Mouse (Mus musculus) C2C12 (cell line): ENCODE results near the gene March4. TPM values are rescaled to one million over a fixed set of nuclear protein-coding genes. Genes with fewer than 3 reads are reported as not detected.

Source experiments
- H3K27me3 ChIP-seq: one replicate; pipeline ENCODE4 v1.6.1; 2011; ENCODE audit not compliant: control insufficient read depth, insufficient read depth, insufficient read length
- H3K36me3 ChIP-seq: one replicate; pipeline ENCODE4 v1.6.1; 2011; ENCODE audit not compliant: control insufficient read depth, insufficient read depth
- H3K4me3 ChIP-seq: one replicate; pipeline ENCODE4 v1.5.1; 2011; ENCODE audit warnings: mild to moderate bottlenecking, control low read depth; ENCODE audit not compliant: poor library complexity, insufficient read depth, severe bottlenecking
- H3K79me2 ChIP-seq: one replicate; pipeline ENCODE4 v1.6.1; 2011; ENCODE audit not compliant: control insufficient read depth, insufficient read depth
- H3K79me3 ChIP-seq: one replicate; pipeline ENCODE4 v1.6.1; 2011; ENCODE audit warnings: low read depth, control low read depth
- H3ac ChIP-seq: one replicate; pipeline ENCODE3; 2011; ENCODE audit warnings: low read depth; ENCODE audit not compliant: control insufficient read depth, insufficient read length
- CEBPB ChIP-seq: IDR thresholded peaks from one replicate; pipeline ENCODE4 v1.6.1; 2011; ENCODE audit warnings: low read depth, mild to moderate bottlenecking, control low read depth, moderate library complexity
- CTCF ChIP-seq: IDR thresholded peaks from one replicate; pipeline ENCODE4 v1.5.1; 2011; ENCODE audit not compliant: control insufficient read depth, insufficient read depth, insufficient read length
- FOSL1 ChIP-seq: IDR thresholded peaks from one replicate; pipeline ENCODE4 v1.8.0; 2011; ENCODE audit warnings: mild to moderate bottlenecking, low read length; ENCODE audit not compliant: poor library complexity, insufficient read depth, severe bottlenecking
- MAX ChIP-seq: IDR thresholded peaks from one replicate; pipeline ENCODE4 v1.6.1; 2011; ENCODE audit warnings: mild to moderate bottlenecking, control low read depth
- MYOD1 ChIP-seq: IDR thresholded peaks from one replicate; pipeline ENCODE4 v1.6.1; 2011; ENCODE audit warnings: low read depth; ENCODE audit not compliant: control insufficient read depth, insufficient read length
- MYOG ChIP-seq: IDR thresholded peaks from one replicate; pipeline ENCODE4 v1.6.1; 2011; ENCODE audit not compliant: control insufficient read depth, insufficient read length; ENCODE audit errors: extremely low read depth
- USF1 ChIP-seq: IDR thresholded peaks from one replicate; pipeline ENCODE4 v1.6.1; 2011; ENCODE audit warnings: low read depth, mild to moderate bottlenecking, control low read depth, moderate library complexity
- polyA plus RNA-seq: library from polyadenylated mRNA; unstranded; fragments of >200 nt; fragmentation: generic; extraction: Trizol; gene quantifications from one replicate; pipeline ENCODE4 v1.2.1, GENCODE M21; 2012; ENCODE audit warnings: missing spikeins

Gene March4
- polyA plus RNA-seq, 1 experiment, result 0.02 TPM

GRCm38 (mm10) chr1:72567056-72567455 is 30.3 kb upstream of the March4 start:
- no peaks in the 10 kb centered on the region for H3K79me3 ChIP-seq
- no peak overlapping the region for H3K4me3 ChIP-seq
- TF ChIP-seq USF1 (no peak), FOSL1 (no peak), MYOG (no peak), CEBPB (no peak), CTCF (no peak), MAX (no peak), MYOD1 (no peak)
- H3ac ChIP-seq, result no peak overlapping the region
- H3K79me2 ChIP-seq, result no peaks in the 10 kb centered on the region
- H3K36me3 ChIP-seq, result no peaks in the 10 kb centered on the region
- no peaks in the 10 kb centered on the region for H3K27me3 ChIP-seq

GRCm38 (mm10) chr1:72564334-72564962 is 27.7 kb upstream of the March4 start:
- Histone ChIP-seq H3K27me3 (no peaks in the 10 kb centered on the region), H3K79me2 (no peaks in the 10 kb centered on the region), H3K36me3 (no peaks in the 10 kb centered on the region), H3K4me3 (no peak overlapping the region), H3ac (no peak overlapping the region), H3K79me3 (no peaks in the 10 kb centered on the region)
- no peak for TF ChIP-seq MAX
- no peak for TF ChIP-seq MYOG
- no peak for TF ChIP-seq FOSL1
- TF ChIP-seq USF1, result no peak
- TF ChIP-seq MYOD1, result no peak
- no peak for TF ChIP-seq CTCF

GRCm38 (mm10) chr1:72558625-72559024 is 21.9 kb upstream of the March4 start:
- no peaks in the 10 kb centered on the region for H3K79me2 ChIP-seq
- TF ChIP-seq USF1 (no peak), CEBPB (no peak), FOSL1 (no peak), MAX (no peak), MYOG (no peak), MYOD1 (no peak), CTCF (no peak)

GRCm38 (mm10) chr1:72556471-72556870 is 19.7 kb upstream of the March4 start:
- no peaks in the 10 kb centered on the region for H3K79me3 ChIP-seq
- H3ac ChIP-seq, result no peak overlapping the region
- H3K27me3 ChIP-seq, result no peaks in the 10 kb centered on the region
- no peaks in the 10 kb centered on the region for H3K79me2 ChIP-seq
- TF ChIP-seq FOSL1 (no peak), MYOD1 (no peak)
- H3K4me3 ChIP-seq, result no peak overlapping the region
- no peaks in the 10 kb centered on the region for H3K36me3 ChIP-seq

More at GRCm38 (mm10) chr1:72558625-72559024, 21.9 kb upstream of the March4 start:
- Histone ChIP-seq H3K79me3 (no peaks in the 10 kb centered on the region), H3K36me3 (no peaks in the 10 kb centered on the region), H3ac (no peak overlapping the region), H3K27me3 (no peaks in the 10 kb centered on the region), H3K4me3 (no peak overlapping the region)

GRCm38 (mm10) chr1:72550317-72550716 is 13.6 kb upstream of the March4 start:
- H3K36me3 ChIP-seq, result no peaks in the 10 kb centered on the region
- peak; percentile 61 for TF ChIP-seq FOSL1
- TF ChIP-seq MYOD1, result no peak
- TF ChIP-seq MAX, result peak; percentile 68
- TF ChIP-seq MYOG, result no peak
- TF ChIP-seq CTCF, result no peak
- peak; percentile 51 for TF ChIP-seq USF1
- TF ChIP-seq CEBPB, result no peak
- H3K27me3 ChIP-seq, result no peaks in the 10 kb centered on the region
- H3K4me3 ChIP-seq, result no peak overlapping the region
- H3K79me2 ChIP-seq, result no peaks in the 10 kb centered on the region
- no peak overlapping the region for H3ac ChIP-seq
- no peaks in the 10 kb centered on the region for H3K79me3 ChIP-seq

- TF ChIP-seq MYOD1, result no peak
- no peak for TF ChIP-seq CEBPB
- TF ChIP-seq MYOG, result no peak
- no peak for TF ChIP-seq USF1
- no peak for TF ChIP-seq FOSL1
- TF ChIP-seq CTCF, result no peak
- no peak for TF ChIP-seq MAX
- no peak overlapping the region for H3ac ChIP-seq
- no peaks in the 10 kb centered on the region for H3K79me2 ChIP-seq
- no peak overlapping the region for H3K4me3 ChIP-seq
- H3K36me3 ChIP-seq, result no peaks in the 10 kb centered on the region
- no peaks in the 10 kb centered on the region for H3K79me3 ChIP-seq
- H3K27me3 ChIP-seq, result peaks cover 42% of the 10 kb centered on the region
These were observed 1.5 kb upstream of the March4 start for GRCm38 (mm10) chr1:72538266-72538665.
